Mouse (Mus musculus) CH12.LX (cell line): ENCODE measurements around the gene Zfp62. TPM values are rescaled to one million over a fixed set of nuclear protein-coding genes. Genes with fewer than 3 reads are reported as not detected.

Experiments
- DNase-seq: peaks from one replicate; pipeline ENCODE4 v3.0.0-alpha.2; 2013; ENCODE audit errors: extremely low read depth
- H3K27ac ChIP-seq: 2 replicates; pipeline ENCODE4 v1.5.1; 2012; ENCODE audit warnings: low read depth, mild to moderate bottlenecking, control low read depth, moderate library complexity; ENCODE audit not compliant: insufficient read depth
- H3K27me3 ChIP-seq: replicated peaks from 2 replicates; pipeline ENCODE3; 2012; ENCODE audit warnings: inconsistent platforms
- H3K36me3 ChIP-seq, 2 experiments: replicated peaks in 1 of 2; 2 replicates each; pipeline versions ENCODE3 to v1.6.1; 2012; ENCODE audit warnings: inconsistent platforms in 1 of 2, low read length in 1 of 2, mild to moderate bottlenecking in 1 of 2, mixed read lengths in 1 of 2, moderate library complexity in 1 of 2; ENCODE audit not compliant: control insufficient read depth in 1 of 2, insufficient read depth in 1 of 2
- H3K4me1 ChIP-seq, 2 experiments: 2 replicates each; pipeline ENCODE4 v1.6.1; 2012; ENCODE audit warnings: inconsistent platforms in 1 of 2, moderate library complexity in 1 of 2; ENCODE audit not compliant: insufficient read depth in 2 of 2, control insufficient read depth in 1 of 2
- H3K4me2 ChIP-seq: 2 replicates; pipeline ENCODE4 v1.6.1; 2012; ENCODE audit warnings: low read depth, mild to moderate bottlenecking, control low read depth; ENCODE audit not compliant: poor library complexity, insufficient read depth, severe bottlenecking
- H3K4me3 ChIP-seq, 3 experiments: fragments of 150-350 bp in 1 of 3; sonication (generic) in 1 of 3; replicated peaks in 1 of 3; 2 replicates each; pipeline versions ENCODE3 to v1.5.1; 2011 to 2012; ENCODE audit warnings: low read depth in 2 of 3, low read length in 2 of 3, mild to moderate bottlenecking in 2 of 3, moderate library complexity in 2 of 3, control low read depth in 1 of 3, improper control_type of control experiment in 1 of 3, inconsistent platforms in 1 of 3, mixed read lengths in 1 of 3; ENCODE audit not compliant: poor library complexity in 1 of 3
- H3K79me2 ChIP-seq: replicated peaks from 2 replicates; pipeline ENCODE4 v1.6.1; 2012; ENCODE audit warnings: mild to moderate bottlenecking, moderate library complexity; ENCODE audit not compliant: control insufficient read depth, poor library complexity, insufficient read depth, severe bottlenecking; ENCODE audit errors: extremely low read depth
- H3K9ac ChIP-seq: 2 replicates; pipeline ENCODE4 v1.6.1; 2012; ENCODE audit warnings: low read depth, mild to moderate bottlenecking, control low read depth, moderate library complexity; ENCODE audit not compliant: insufficient read depth
- H3K9me3 ChIP-seq: replicated peaks from 2 replicates; pipeline ENCODE3; 2012; ENCODE audit warnings: low read length, inconsistent platforms, mixed read lengths
- BHLHE40 ChIP-seq: IDR thresholded peaks from 2 replicates; pipeline ENCODE4 v1.6.1; 2011; ENCODE audit warnings: mild to moderate bottlenecking, low read depth, low read length, improper control_type of control experiment
- CHD2 ChIP-seq: IDR thresholded peaks from 2 replicates; pipeline ENCODE4 v1.6.1; 2011; ENCODE audit warnings: low read length, improper control_type of control experiment
- CTCF ChIP-seq, 2 experiments: IDR thresholded peaks in 1 of 2; conservative IDR thresholded peaks in 1 of 2; 2 replicates each; pipeline ENCODE4 v1.5.1; 2011 to 2012; ENCODE audit warnings: low read depth in 2 of 2, low read length in 2 of 2, improper control_type of control experiment in 1 of 2, inconsistent platforms in 1 of 2, mild to moderate bottlenecking in 1 of 2, moderate library complexity in 1 of 2
- E2F4 ChIP-seq: IDR thresholded peaks from 2 replicates; pipeline ENCODE4 v1.6.1; 2011; ENCODE audit warnings: low read depth, low read length, improper control_type of control experiment; ENCODE audit not compliant: insufficient replicate concordance
- ELF1 ChIP-seq: IDR thresholded peaks from 2 replicates; pipeline ENCODE4 v1.6.1; 2014; ENCODE audit warnings: low read depth, mild to moderate bottlenecking, inconsistent platforms, low read length, improper control_type of control experiment
- EP300 ChIP-seq: IDR thresholded peaks from 2 replicates; pipeline ENCODE4 v1.6.1; 2011; ENCODE audit warnings: low read length, improper control_type of control experiment
- HCFC1 ChIP-seq: IDR thresholded peaks from 2 replicates; pipeline ENCODE4 v1.6.1; 2012; ENCODE audit warnings: low read depth, mild to moderate bottlenecking, inconsistent platforms, low read length, improper control_type of control experiment
- IRF4 ChIP-seq: IDR thresholded peaks from 2 replicates; pipeline ENCODE4 v1.6.1; 2014; ENCODE audit warnings: low read depth, mild to moderate bottlenecking, inconsistent platforms, low read length, improper control_type of control experiment
- JUN ChIP-seq: IDR thresholded peaks from 2 replicates; pipeline ENCODE4 v1.6.1; 2011; ENCODE audit warnings: low read depth, mild to moderate bottlenecking, low read length, improper control_type of control experiment, moderate library complexity; ENCODE audit not compliant: insufficient read depth
- JUND ChIP-seq: conservative IDR thresholded peaks from 2 replicates; pipeline ENCODE4 v1.6.1; 2011; ENCODE audit warnings: low read depth, low read length, improper control_type of control experiment
- KAT2A ChIP-seq: IDR thresholded peaks from 2 replicates; pipeline ENCODE4 v1.6.1; 2012; ENCODE audit warnings: low read length, improper control_type of control experiment, inconsistent platforms; ENCODE audit not compliant: insufficient replicate concordance
- MAFK ChIP-seq: IDR thresholded peaks from 2 replicates; pipeline ENCODE4 v1.6.1; 2011; ENCODE audit warnings: low read length, improper control_type of control experiment; ENCODE audit not compliant: insufficient replicate concordance
- MAX ChIP-seq: IDR thresholded peaks from 2 replicates; pipeline ENCODE4 v1.6.1; 2011; ENCODE audit warnings: low read length, improper control_type of control experiment
- MAZ ChIP-seq: IDR thresholded peaks from 2 replicates; pipeline ENCODE4 v1.6.1; 2012; ENCODE audit warnings: low read depth, mild to moderate bottlenecking, inconsistent platforms, low read length, improper control_type of control experiment, moderate library complexity
- MEF2A ChIP-seq: IDR thresholded peaks from 2 replicates; pipeline ENCODE4 v1.6.1; 2014; ENCODE audit warnings: low read depth, mild to moderate bottlenecking, inconsistent platforms, low read length, improper control_type of control experiment, borderline replicate concordance
- MXI1 ChIP-seq: IDR thresholded peaks from 2 replicates; pipeline ENCODE4 v1.6.1; 2011; ENCODE audit warnings: mild to moderate bottlenecking, low read depth, low read length, improper control_type of control experiment
- MYC ChIP-seq: IDR thresholded peaks from 2 replicates; pipeline ENCODE4 v1.6.1; 2011; ENCODE audit warnings: low read depth, mild to moderate bottlenecking, improper control_type of control experiment, low read length
- NELFE ChIP-seq: IDR thresholded peaks from 2 replicates; pipeline ENCODE4 v1.6.1; 2011; ENCODE audit warnings: low read depth, low read length, improper control_type of control experiment
- NRF1 ChIP-seq: IDR thresholded peaks from 2 replicates; pipeline ENCODE4 v1.6.1; 2014; ENCODE audit warnings: low read depth, mild to moderate bottlenecking, inconsistent platforms, low read length, improper control_type of control experiment, moderate library complexity
- PAX5 ChIP-seq: IDR thresholded peaks from 2 replicates; pipeline ENCODE4 v1.6.1; 2012; ENCODE audit warnings: low read length, inconsistent platforms, mixed read lengths
- POLR2A ChIP-seq: IDR thresholded peaks from 2 replicates; pipeline ENCODE4 v1.6.1; 2011; ENCODE audit warnings: low read depth, mild to moderate bottlenecking, improper control_type of control experiment, low read length
- RAD21 ChIP-seq: IDR thresholded peaks from 2 replicates; pipeline ENCODE4 v1.6.1; 2011; ENCODE audit warnings: low read depth, mild to moderate bottlenecking, low read length, improper control_type of control experiment, moderate library complexity
- RCOR1 ChIP-seq: conservative IDR thresholded peaks from 2 replicates; pipeline ENCODE4 v1.6.1; 2012; ENCODE audit warnings: low read depth, mild to moderate bottlenecking, inconsistent platforms, low read length, improper control_type of control experiment
- SIN3A ChIP-seq: IDR thresholded peaks from 2 replicates; pipeline ENCODE4 v1.6.1; 2012; ENCODE audit warnings: low read length, improper control_type of control experiment, inconsistent platforms
- SMC3 ChIP-seq: IDR thresholded peaks from 2 replicates; pipeline ENCODE4 v1.6.1; 2011; ENCODE audit warnings: low read depth, low read length, improper control_type of control experiment
- TBP ChIP-seq: conservative IDR thresholded peaks from 2 replicates; pipeline ENCODE4 v1.6.1; 2011; ENCODE audit warnings: low read depth, low read length, improper control_type of control experiment
- TCF12 ChIP-seq: IDR thresholded peaks from 2 replicates; pipeline ENCODE4 v1.6.1; 2014; ENCODE audit warnings: low read depth, mild to moderate bottlenecking, inconsistent platforms, low read length, improper control_type of control experiment
- UBTF ChIP-seq: IDR thresholded peaks from 2 replicates; pipeline ENCODE4 v1.6.1; 2012; ENCODE audit warnings: low read depth, mild to moderate bottlenecking, inconsistent platforms, low read length, improper control_type of control experiment, moderate library complexity
- USF1 ChIP-seq: IDR thresholded peaks from 2 replicates; pipeline ENCODE4 v1.6.1; 2014; ENCODE audit warnings: low read depth, mild to moderate bottlenecking, inconsistent platforms, low read length, improper control_type of control experiment
- USF2 ChIP-seq: conservative IDR thresholded peaks from 2 replicates; pipeline ENCODE4 v1.6.1; 2011; ENCODE audit warnings: low read depth, low read length, improper control_type of control experiment
- ZC3H11A ChIP-seq: IDR thresholded peaks from 2 replicates; pipeline ENCODE4 v1.6.1; 2012; ENCODE audit warnings: low read depth, mild to moderate bottlenecking, inconsistent platforms, low read length, improper control_type of control experiment
- ZKSCAN1 ChIP-seq: IDR thresholded peaks from 2 replicates; pipeline ENCODE4 v1.6.1; 2012; ENCODE audit warnings: low read depth, inconsistent platforms, low read length, improper control_type of control experiment, borderline replicate concordance
- ZMIZ1 ChIP-seq: IDR thresholded peaks from 2 replicates; pipeline ENCODE4 v1.6.1; 2012; ENCODE audit warnings: low read depth, mild to moderate bottlenecking, inconsistent platforms, low read length, improper control_type of control experiment
- ZNF384 ChIP-seq: IDR thresholded peaks from 2 replicates; pipeline ENCODE4 v1.6.1; 2012; ENCODE audit warnings: low read depth, low read length, improper control_type of control experiment, inconsistent platforms
- dilution Hi-C: fragments of 300-500 bp; cut with MboI; formaldehyde crosslinking; loops from 2 replicates; pipeline ENCODE4 v1.14.3; 2020; ENCODE audit warnings: low sequenced_read_pairs; ENCODE audit not compliant: extremely low pct_unique_long_range_greater_than_20kb, extremely low pct_ligation_motif_present
- in situ Hi-C: fragments of 300-500 bp; cut with MboI; formaldehyde crosslinking; loops from 3 replicates; pipeline ENCODE4 v1.14.3; 2019; ENCODE audit warnings: low sequenced_read_pairs, low pct_ligation_motif_present, low pct_unique_long_range_greater_than_20kb, mixed read lengths
- polyA plus RNA-seq: library from polyadenylated mRNA; unstranded; fragments of >175 nt; gene quantifications from 2 replicates; pipeline ENCODE4 v1.2.1, GENCODE M21; 2012; ENCODE audit warnings: low read depth; ENCODE audit not compliant: insufficient read length
- total RNA-seq, 2 experiments: library from RNA; depleted of rRNA; stranded (reverse); fragments of 300-350 nt in 1 of 2; fragments of >200 nt in 1 of 2; gene quantifications; 2 replicates each; pipeline ENCODE4 v1.2.3; 2012 to 2014

Gene Zfp62
- total and polyA plus RNA-seq, 3 experiments: 22.6 to 38.7 (median 25.3) TPM

GRCm38 (mm10) chr11:49247255-49247654 is 44.2 kb downstream of the Zfp62 start (continued):
- no peak for TF ChIP-seq ZC3H11A
- 0 out of 2 replicates have a peak, but pooled peaks have one; percentile 66 for TF ChIP-seq UBTF
- TF ChIP-seq ZNF384: 0 out of 2 replicates have a peak, but pooled peaks have one; percentile 19
- TF ChIP-seq ZKSCAN1: no peak
- TF ChIP-seq KAT2A: no peak
- no peak for TF ChIP-seq E2F4
- TF ChIP-seq CTCF (conservative IDR thresholded peaks at IDR 0.05 in 1 of 2, IDR thresholded peaks at IDR 0.05 in 1 of 2; ENCODE audit: low read depth in 2 of 2, low read length in 2 of 2): no peak

GRCm38 (mm10) chr11:49248226-49248973 is 45.3 kb downstream of the Zfp62 start:
- H3K4me2 ChIP-seq: peak overlapping the region; percentile 55
- H3K4me1 ChIP-seq: peaks cover 10 to 62% of the 10 kb centered on the region in 2 experiments
- H3K36me3 ChIP-seq: peaks cover 5 to 19% of the 10 kb centered on the region in 2 experiments
- in situ Hi-C loops (no loop called here), dilution Hi-C loops (no loop called here)
- H3K9me3 ChIP-seq: no peaks in the 10 kb centered on the region
- peaks cover 63% of the 10 kb centered on the region for H3K79me2 ChIP-seq
- no peaks in the 10 kb centered on the region for H3K27me3 ChIP-seq
- peak overlapping the region; percentile 99 for H3K27ac ChIP-seq
- peak overlapping the region; percentile 46 for H3K9ac ChIP-seq
- DNase-seq: no peak
- H3K4me3 ChIP-seq: peak overlapping the region; percentile 47 to 72 (median 56)
- TF ChIP-seq ZNF384 (no peak), JUND (no peak), MEF2A (peak; percentile 48; the same call in 1 of the 2 replicates), MAX (no peak; the same call in 1 of the 2 replicates), PAX5 (no peak), UBTF (no peak), SIN3A (peak; percentile 39), MYC (no peak), JUN (no peak), EP300 (0 out of 2 replicates have a peak, but pooled peaks have one; percentile 35), MXI1 (peak; percentile 46), TCF12 (peak; percentile 34; the same call in 1 of the 2 replicates), NELFE (no peak), CHD2 (no peak), RCOR1 (no peak), RAD21 (no peak), E2F4 (no peak), IRF4 (0 out of 2 replicates have a peak, but pooled peaks have one; percentile 36), ZMIZ1 (0 out of 2 replicates have a peak, but pooled peaks have one; percentile 24), USF2 (no peak), USF1 (peak; percentile 24), CTCF (conservative IDR thresholded peaks at IDR 0.05 in 1 of 2, IDR thresholded peaks at IDR 0.05 in 1 of 2; ENCODE audit: low read depth in 2 of 2, low read length in 2 of 2) (no peak), POLR2A (peak; percentile 23; the same call in 1 of the 2 replicates), HCFC1 (no peak), TBP (0 out of 2 replicates have a peak, but pooled peaks have one; percentile 16), MAFK (no peak), BHLHE40 (peak; percentile 57; the same call in 1 of the 2 replicates), NRF1 (no peak), ZKSCAN1 (no peak), MAZ (no peak), ELF1 (peak; percentile 24; the same call in 1 of the 2 replicates), SMC3 (no peak)
